ENCODE assay signal across 11 mouse cellular contexts in genomic region chr4:129926544-129926943, GRCm38 (mm10). TPM values are rescaled to one million over a fixed set of nuclear protein-coding genes. Genes with fewer than 3 reads are reported as not detected.
DNase-seq lines count a peak whose midpoint lies in the region; ATAC-seq and TF ChIP-seq lines count a peak whose summit lies in the region.
"Had no signal": no experiment of that assay in that cellular context is flagged by ENCODE, and none has a peak within 500 bp of the region (broad histone marks: within the 10 kb centered on the region; RNA-seq: fewer than 3 reads in every experiment).

No protein-coding gene starts in this region.

- 11% methylated on average over 8 of the region's 8 CpGs for WGBS in lung, embryonic 16.5 days
- 32% methylated on average over 8 of the region's 8 CpGs for WGBS in stomach, postnatal 0 days
- WGBS in forebrain, embryonic 10.5 days, result 64% methylated on average over 8 of the region's 8 CpGs

- H3K36me3 ChIP-seq in lung, embryonic 16.5 days (ENCODE audit: control insufficient read depth, insufficient read depth, low read length), result no peaks in the 10 kb centered on the region
- H3K36me3 ChIP-seq in stomach, postnatal 0 days (ENCODE audit: control insufficient read depth, insufficient read depth, low read length), result no peaks in the 10 kb centered on the region
- no peaks in the 10 kb centered on the region for H3K36me3 ChIP-seq in forebrain, embryonic 10.5 days (replicated peaks)
- H3K36me3 ChIP-seq: embryonic facial prominence, embryonic 12.5 days; limb, embryonic 12.5 days; midbrain, embryonic 10.5 days had no signal

- no peaks in the 10 kb centered on the region for H3K9me3 ChIP-seq in lung, embryonic 16.5 days (ENCODE audit: control insufficient read depth, low read length)
- no peaks in the 10 kb centered on the region for H3K9me3 ChIP-seq in stomach, postnatal 0 days (ENCODE audit: control insufficient read depth, low read length)
- H3K9me3 ChIP-seq in forebrain, embryonic 10.5 days, result no peaks in the 10 kb centered on the region
- H3K9me3 ChIP-seq: embryonic facial prominence, embryonic 12.5 days; limb, embryonic 12.5 days; midbrain, embryonic 10.5 days had no signal

- intact Hi-C loops in heart, postnatal 36 days (cut with DNase I), result loop anchor here (5.0 kb wide), 1 partner anchor 49 kb away; no protein-coding TSS in a partner anchor

- H3K27me3 ChIP-seq in lung, embryonic 16.5 days (ENCODE audit: control insufficient read depth, insufficient read depth, low read depth, low read length), result no peaks in the 10 kb centered on the region
- H3K27me3 ChIP-seq in stomach, postnatal 0 days (ENCODE audit: control insufficient read depth, insufficient read depth, low read length), result no peaks in the 10 kb centered on the region
- peaks cover 6% of the 10 kb centered on the region for H3K27me3 ChIP-seq in forebrain, embryonic 10.5 days (ENCODE audit: poor library complexity, severe bottlenecking)
- H3K27me3 ChIP-seq: embryonic facial prominence, embryonic 12.5 days had no signal

- H3K9ac ChIP-seq in lung, embryonic 16.5 days (ENCODE audit: low read length), result no peak overlapping the region
- no peak overlapping the region for H3K9ac ChIP-seq in stomach, postnatal 0 days (ENCODE audit: low read length)
- H3K9ac ChIP-seq: embryonic facial prominence, embryonic 12.5 days; limb, embryonic 12.5 days had no signal

- no peak overlapping the region for H3K4me3 ChIP-seq in lung, embryonic 16.5 days (ENCODE audit: low read length)
- H3K4me3 ChIP-seq in stomach, postnatal 0 days (ENCODE audit: low read depth, low read length), result no peak overlapping the region
- H3K4me3 ChIP-seq in forebrain, embryonic 10.5 days, result no peak overlapping the region
- H3K4me3 ChIP-seq: embryonic facial prominence, embryonic 12.5 days; limb, embryonic 12.5 days; midbrain, embryonic 10.5 days had no signal

- H3K4me2 ChIP-seq in lung, embryonic 16.5 days (ENCODE audit: low read depth, low read length), result no peak overlapping the region
- no peak overlapping the region for H3K4me2 ChIP-seq in stomach, postnatal 0 days (replicated peaks; ENCODE audit: low read depth)
- H3K4me2 ChIP-seq: embryonic facial prominence, embryonic 12.5 days; limb, embryonic 12.5 days had no signal

- TF ChIP-seq CTCF in stomach, postnatal 0 days (IDR thresholded peaks at IDR 0.05; ENCODE audit: low read depth), result no peak

- ATAC-seq in lung, embryonic 16.5 days (ENCODE audit: low read depth), result no peak
- ATAC-seq in stomach, postnatal 0 days (ENCODE audit: low FRiP score, low TSS enrichment), result no peak

- H3K27ac ChIP-seq in lung, embryonic 16.5 days (ENCODE audit: low read length), result peak overlapping the region; percentile 14; the same call in 1 of the 2 replicates
- no peak overlapping the region for H3K27ac ChIP-seq in stomach, postnatal 0 days (replicated peaks)
- H3K27ac ChIP-seq in forebrain, embryonic 10.5 days, result no peak overlapping the region
- H3K27ac ChIP-seq: embryonic facial prominence, embryonic 12.5 days; kidney, postnatal 0 days; limb, embryonic 12.5 days; midbrain, embryonic 10.5 days had no signal

- no peak for DNase-seq in lung, adult 18-20 months
- peak; percentile 70 to 79 for DNase-seq in heart, adult 18-20 months
- peak; percentile 31 to 63 for DNase-seq in heart, postnatal 36 days
- peak; percentile 45 for DNase-seq in stomach, postnatal 0 days (ENCODE audit: low spot score)
- no peak for DNase-seq in forebrain, embryonic 10.5 days (ENCODE audit: extremely low spot score, low spot score)
- DNase-seq in adipocyte (ENCODE audit: low spot score), result no peak

- TF ChIP-seq EP300 in stomach, postnatal 0 days (optimal IDR thresholded peaks at IDR 0.05), result no peak

- no peaks in the 10 kb centered on the region; the same call in 1 of the 2 replicates for H3K4me1 ChIP-seq in lung, embryonic 16.5 days (replicated peaks; ENCODE audit: control insufficient read depth, insufficient read depth, low read length)
- no peaks in the 10 kb centered on the region for H3K4me1 ChIP-seq in stomach, postnatal 0 days (replicated peaks; ENCODE audit: control insufficient read depth, insufficient read depth)
- H3K4me1 ChIP-seq in forebrain, embryonic 10.5 days, result peaks cover 9% of the 10 kb centered on the region
- H3K4me1 ChIP-seq: limb, embryonic 12.5 days had no signal

RNA-seq across cellular contexts. Expression of gene Spocd1, which starts 2.5 kb away (rescaled TPM):
- not detected in 2 replicates for polyA plus RNA-seq in lung, embryonic 16.5 days (2015; fragmentation: Nextera tagmentation; extraction: Ambion mirVana)
- not detected for total RNA-seq in heart, adult 18-20 months (2021)
- not detected for total RNA-seq in heart, postnatal 36 days (2021)
- not detected in 2 replicates for polyA plus RNA-seq in stomach, postnatal 0 days (2015; fragmentation: Nextera tagmentation; extraction: Ambion mirVana)
- not detected in 2 replicates for polyA plus RNA-seq in forebrain, embryonic 10.5 days (2016; fragmentation: Nextera tagmentation; extraction: Ambion mirVana)
- polyA plus RNA-seq: kidney, postnatal 0 days; limb, embryonic 12.5 days; midbrain, embryonic 10.5 days had no signal

RNA-seq across cellular contexts. Expression of gene Adgrb2, which starts 58.1 kb away (rescaled TPM):
- 0.40 and 1.0 TPM in 2 replicates for polyA plus RNA-seq in lung, embryonic 16.5 days (2015; fragmentation: Nextera tagmentation; extraction: Ambion mirVana)
- total RNA-seq in heart, adult 18-20 months (2021), result 1 to 10 TPM; 2.1 to 2.4 TPM
- 1 to 10 TPM; 2.1 to 2.6 TPM for total RNA-seq in heart, postnatal 36 days (2021)
- 0.49 and 0.83 TPM in 2 replicates for polyA plus RNA-seq in stomach, postnatal 0 days (2015; fragmentation: Nextera tagmentation; extraction: Ambion mirVana)
- 0.84 and 1.4 TPM in 2 replicates for polyA plus RNA-seq in forebrain, embryonic 10.5 days (2016; fragmentation: Nextera tagmentation; extraction: Ambion mirVana)

Comparison
In these comparisons a context has a peak if more than half of its experiments do, and no peak if none do; other contexts are left out.
1. DNase-seq: peak in heart, adult 18-20 months (2 of 2), heart, postnatal 36 days (2 of 2) and stomach, postnatal 0 days (single experiment); none in lung, adult 18-20 months (0 of 2), forebrain, embryonic 10.5 days (single experiment) and adipocyte (single experiment).